Mouse (Mus musculus): ENCODE measurements around the gene Atl3.

- no peak for TF ChIP-seq GATA1 (IDR thresholded peaks at IDR 0.05; ENCODE audit: borderline replicate concordance, low read length)
- TF ChIP-seq FLI1 (IDR thresholded peaks at IDR 0.05; ENCODE audit: low read length) = no peak
Observed at GRCm38 (mm10) chr19:7445596-7445995, 48.2 kb upstream of the Atl3 start.
